Mouse (Mus musculus) heart, embryonic 12.5 days (tissue): ENCODE measurements around the gene Mcts1. TPM values are rescaled to one million over a fixed set of nuclear protein-coding genes. Genes with fewer than 3 reads are reported as not detected.

Experiments
- ATAC-seq: fragments of 200-750 bp; cut with Nextera tagmentation; 2 replicates; pipeline ENCODE4 v1.8.0; 2017; ENCODE audit warnings: moderate TSS enrichment, moderate library complexity; ENCODE audit not compliant: insufficient number of reproducible peaks, low FRiP score
- H3K27ac ChIP-seq: fragments of 300-500 bp; sonication (generic); 2 replicates; pipeline ENCODE4 v1.5.1; 2016; ENCODE audit warnings: mild to moderate bottlenecking, moderate library complexity; ENCODE audit not compliant: poor library complexity, severe bottlenecking
- H3K27me3 ChIP-seq: fragments of 300-500 bp; sonication (generic); replicated peaks from 2 replicates; pipeline ENCODE4 v1.6.1; 2016; ENCODE audit warnings: mild to moderate bottlenecking, moderate library complexity
- H3K36me3 ChIP-seq: fragments of 300-500 bp; sonication (generic); 2 replicates; pipeline ENCODE4 v1.6.1; 2016; ENCODE audit warnings: mild to moderate bottlenecking, moderate library complexity
- H3K4me1 ChIP-seq: fragments of 300-500 bp; sonication (generic); replicated peaks from 2 replicates; pipeline ENCODE4 v1.6.1; 2016; ENCODE audit warnings: mild to moderate bottlenecking
- H3K4me2 ChIP-seq: fragments of 300-500 bp; sonication (generic); 2 replicates; pipeline ENCODE4 v1.6.1; 2016; ENCODE audit warnings: mild to moderate bottlenecking, moderate library complexity
- H3K4me3 ChIP-seq: fragments of 300-500 bp; sonication (generic); 2 replicates; pipeline ENCODE4 v1.5.1; 2016; ENCODE audit warnings: mild to moderate bottlenecking
- H3K9ac ChIP-seq: fragments of 300-500 bp; sonication (generic); 2 replicates; pipeline ENCODE4 v1.6.1; 2016; ENCODE audit warnings: mild to moderate bottlenecking, moderate library complexity
- H3K9me3 ChIP-seq: fragments of 300-500 bp; sonication (generic); replicated peaks from 2 replicates; pipeline ENCODE4 v1.6.1; 2016; ENCODE audit warnings: mild to moderate bottlenecking, moderate library complexity
- WGBS: fragments of 180-500 bp; shearing (Covaris S2); methylation state at CpG from one replicate; pipeline ENCODE4 v1.1.7; 2016; 5-methylcytosine and 5-hydroxymethylcytosine counted together
- polyA plus RNA-seq: library from polyadenylated mRNA; unstranded; fragments of >200 nt; fragmentation: Nextera tagmentation; extraction: Ambion mirVana; gene quantifications from 2 replicates; pipeline ENCODE4 v1.2.1, GENCODE M21; 2016

Gene Mcts1
- polyA plus RNA-seq, 1 experiment from 2014 or later: 58.9 TPM

DNA sequence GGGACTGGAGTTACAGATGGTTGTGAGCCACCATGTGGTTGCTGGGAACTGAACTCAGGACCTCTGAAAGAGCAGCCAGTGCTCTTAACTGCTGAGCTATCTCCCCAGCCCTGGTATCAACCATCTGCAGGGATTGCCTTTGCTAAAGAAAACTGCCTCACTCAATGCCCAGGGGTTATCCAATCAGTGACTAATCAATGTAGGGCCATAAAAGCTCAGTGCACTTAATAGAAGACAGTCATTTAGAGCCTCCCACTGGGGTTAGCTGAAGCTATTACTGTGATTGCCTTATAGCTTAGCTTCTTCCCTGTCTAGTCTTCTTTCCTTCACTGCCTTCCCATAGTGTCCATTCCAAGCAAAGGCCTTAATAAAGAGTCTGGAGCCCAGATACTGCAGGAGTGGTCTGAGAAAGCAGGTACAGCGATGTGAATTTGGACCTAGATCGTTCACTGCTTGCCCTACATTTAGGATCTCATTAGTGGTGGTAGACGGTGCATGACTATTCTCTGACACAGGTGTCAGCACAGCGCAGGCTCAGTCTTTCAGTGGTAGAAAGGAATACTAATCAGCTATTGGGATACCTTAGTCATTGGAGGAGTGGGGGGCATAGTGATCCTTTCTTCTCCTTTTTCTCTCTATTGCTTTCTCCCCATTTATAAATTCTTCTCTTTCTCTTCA is 56.0 kb downstream of the Mcts1 start:
- no peaks in the 10 kb centered on the region for H3K36me3 ChIP-seq
- no peak overlapping the region for H3K9ac ChIP-seq
- no peak overlapping the region for H3K27ac ChIP-seq
- 66% methylated on average over 4 of the region's 4 CpGs for WGBS
- H3K4me3 ChIP-seq: no peak overlapping the region
- no peaks in the 10 kb centered on the region for H3K27me3 ChIP-seq
- ATAC-seq: no peak
- H3K4me2 ChIP-seq: no peak overlapping the region
- H3K4me1 ChIP-seq: no peaks in the 10 kb centered on the region
- H3K9me3 ChIP-seq: peaks cover 7% of the 10 kb centered on the region; the same call in 1 of the 2 replicates

Other genes starting within 250 kb of the Mcts1 start
- gene Lamp2, start 144.1 kb upstream of the Mcts1 start, polyA plus RNA-seq: 149 and 153 TPM in 2 replicates
- gene Cul4b, start 24.4 kb upstream of the Mcts1 start, polyA plus RNA-seq: 34.1 and 36.1 TPM in 2 replicates
- gene C1galt1c1, start 34.5 kb downstream of the Mcts1 start, polyA plus RNA-seq: 28.9 and 30.5 TPM in 2 replicates
- gene 6030498E09Rik, start 172.1 kb downstream of the Mcts1 start, polyA plus RNA-seq: 1.8 and 2.0 TPM in 2 replicates